Mouse (Mus musculus) layer of hippocampus, postnatal 10 days (tissue): ENCODE data around the gene Washc2. TPM values are rescaled to one million over a fixed set of nuclear protein-coding genes. Genes with fewer than 3 reads are reported as not detected.
"Not testable (repeated sequence)": the region's sequence is repeated elsewhere in the genome, so short reads cannot be mapped to it uniquely, and the experiment has no call there.

Experiments used
- DNase-seq, 2 experiments: peaks; one replicate each; pipeline ENCODE4 v3.0.0; 2021; ENCODE audit warnings: low spot score in 2 of 2
- long read RNA-seq: library from polyadenylated mRNA; stranded (forward); transcript quantifications from one replicate; pipeline ENCODE4 v2.0.0, GENCODE M21; 2023
- total RNA-seq, 2 experiments: library from RNA; stranded (reverse); gene quantifications; 2 replicates each; pipeline ENCODE4 v1.2.3; 2021

Washc2 gene
- 10 to 100 TPM; 75.9 to 82.0 TPM for total RNA-seq
- long read RNA-seq, full-length matches to known transcripts: 6 of 36 reads
- long read RNA-seq, partial matches to known transcripts: 16 of 36 reads
- long read RNA-seq, other reads (novel, unspliced or antisense): 14 of 36 reads

DNA sequence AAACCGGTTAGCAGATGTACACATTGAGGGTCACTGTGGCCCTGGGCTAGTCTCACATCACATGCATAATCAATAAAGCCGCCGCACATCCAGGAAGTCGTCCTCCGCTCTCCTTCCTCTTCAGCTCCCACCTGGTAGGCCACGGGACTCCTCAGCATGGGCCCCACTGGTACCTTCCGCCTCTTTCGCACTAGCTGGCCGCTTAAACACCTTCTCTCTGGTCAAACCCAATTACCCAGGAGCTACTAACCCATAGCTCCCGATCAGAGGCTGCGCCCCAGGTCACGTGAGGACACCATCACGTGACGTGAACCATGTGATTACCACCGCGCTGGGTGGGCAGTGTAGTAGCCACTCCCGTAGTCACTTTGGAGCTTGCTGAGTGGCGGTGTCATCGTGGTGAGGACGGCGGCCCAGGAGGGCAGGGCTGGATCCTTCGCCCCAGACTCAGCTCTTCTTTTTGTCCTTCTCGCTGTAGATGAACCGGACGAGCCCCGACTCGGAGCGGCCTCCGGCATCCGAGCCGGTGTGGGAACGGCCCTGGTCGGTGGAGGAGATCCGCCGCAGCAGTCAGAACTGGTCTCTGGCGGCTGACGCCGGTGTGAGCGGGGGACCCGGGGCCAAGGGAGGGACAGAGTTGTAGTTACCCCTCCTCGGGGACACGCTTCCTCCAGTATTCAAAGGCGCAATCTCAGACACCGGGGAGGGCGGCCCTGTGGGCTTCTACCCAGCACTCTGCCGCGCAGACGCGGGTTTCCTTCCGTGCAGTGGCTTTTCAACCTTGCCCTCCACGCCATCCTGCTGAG lies at the start of gene Washc2:
Gene Washc2, plus strand, starts transcription at position 310 of the 806 bp plus-strand sequence.
- peak; percentile 90 to 93 for DNase-seq

DNA sequence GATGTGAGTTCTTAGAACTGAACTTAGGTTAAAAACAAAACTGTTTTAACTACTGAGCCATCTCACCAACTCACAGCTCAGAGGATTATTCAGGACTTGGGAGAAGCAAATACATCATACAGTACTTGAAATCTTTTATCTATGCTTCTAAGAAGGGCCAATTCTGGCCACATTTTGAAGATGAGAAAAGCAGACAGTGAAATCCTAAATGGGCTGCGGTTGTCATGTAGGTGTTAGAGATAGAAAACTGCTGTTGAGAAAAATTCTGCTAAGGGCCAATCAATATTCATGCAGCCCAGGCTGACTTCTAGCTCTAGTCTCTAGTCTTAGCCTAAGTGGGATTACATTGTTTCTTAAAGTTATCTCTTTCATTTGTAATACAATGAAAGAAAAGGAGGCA lies 41.5 kb upstream of the Washc2 start:
- DNase-seq: no peak

DNA sequence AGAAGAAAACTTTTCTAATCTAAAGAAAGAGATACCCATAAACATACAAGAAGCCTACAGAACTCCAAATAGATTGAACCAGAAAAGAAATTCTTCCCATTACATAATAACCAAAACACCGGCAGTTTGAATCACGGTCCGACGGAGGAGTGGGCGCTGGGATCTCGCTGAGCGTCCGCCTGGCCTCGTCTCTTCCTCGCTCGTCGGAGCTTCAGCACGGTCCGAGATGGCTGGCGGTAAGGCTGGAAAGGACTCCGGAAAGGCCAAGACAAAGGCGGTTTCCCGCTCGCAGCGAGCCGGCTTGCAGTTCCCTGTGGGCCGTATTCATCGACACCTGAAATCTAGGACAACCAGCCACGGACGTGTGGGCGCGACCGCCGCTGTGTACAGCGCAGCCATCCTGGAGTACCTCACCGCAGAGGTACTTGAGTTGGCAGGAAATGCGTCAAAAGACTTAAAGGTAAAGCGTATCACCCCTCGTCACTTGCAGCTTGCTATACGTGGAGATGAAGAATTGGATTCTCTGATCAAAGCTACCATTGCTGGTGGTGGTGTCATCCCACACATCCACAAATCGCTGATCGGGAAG lies 34.2 kb upstream of the Washc2 start:
- DNase-seq: not testable (repeated sequence)

DNA sequence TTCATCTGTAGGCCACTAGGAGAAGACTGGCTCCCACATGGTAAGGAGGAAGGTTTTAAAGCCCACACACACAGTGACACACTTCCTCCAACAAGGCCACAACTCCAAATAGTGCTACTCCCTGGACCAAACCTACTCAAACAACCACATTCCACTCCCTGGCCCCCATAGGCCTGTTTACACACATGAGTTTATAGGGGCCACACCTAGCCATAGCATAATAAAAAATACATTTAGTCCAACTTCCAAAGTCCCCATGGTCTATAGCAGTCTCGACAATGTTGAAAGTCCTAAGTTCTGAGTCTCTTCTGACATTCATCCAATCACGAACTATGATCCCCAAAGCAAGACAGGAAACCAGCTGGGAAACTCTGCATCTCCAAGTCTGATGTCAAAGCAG lies 29.5 kb upstream of the Washc2 start:
- DNase-seq: no peak

DNA sequence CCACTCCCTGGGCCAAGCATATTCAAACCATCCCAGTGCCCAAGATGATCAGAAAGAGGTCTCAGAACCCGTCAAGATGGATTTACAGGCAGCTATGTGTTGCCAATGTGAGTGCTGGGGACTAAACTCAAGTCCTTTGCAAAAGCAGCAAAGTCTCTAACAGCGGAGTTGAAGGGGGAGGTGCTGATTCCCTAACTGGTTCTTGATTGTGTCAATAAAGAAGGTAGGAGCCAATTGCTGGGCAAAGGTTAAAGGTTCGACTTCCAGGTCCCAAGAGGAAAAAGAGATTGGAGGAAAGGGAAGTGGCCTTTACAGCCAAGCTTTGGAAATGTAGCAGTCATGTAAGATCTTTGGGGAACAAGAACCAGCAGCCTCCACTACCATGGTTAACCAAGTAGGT lies 27.1 kb upstream of the Washc2 start:
- no peak for DNase-seq

DNA sequence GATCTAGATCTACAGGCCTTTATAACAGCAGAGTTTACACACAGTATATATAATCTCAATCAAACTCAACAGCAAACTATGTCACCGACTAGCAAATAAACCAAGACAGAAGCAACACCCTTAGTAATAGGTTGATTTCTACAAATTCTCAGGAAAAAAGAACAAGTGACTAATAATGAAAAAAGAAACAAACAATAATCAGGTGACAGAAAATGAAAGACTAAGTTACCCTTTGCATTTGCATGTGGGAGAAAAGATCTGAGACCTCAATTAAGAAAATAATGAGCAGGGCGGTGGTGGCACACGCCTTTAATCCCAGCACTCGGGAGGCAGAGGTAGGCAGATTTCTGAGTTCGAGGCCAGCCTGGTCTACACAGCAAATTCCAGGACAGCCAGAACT lies 24.3 kb upstream of the Washc2 start:
- DNase-seq: no peak

DNA sequence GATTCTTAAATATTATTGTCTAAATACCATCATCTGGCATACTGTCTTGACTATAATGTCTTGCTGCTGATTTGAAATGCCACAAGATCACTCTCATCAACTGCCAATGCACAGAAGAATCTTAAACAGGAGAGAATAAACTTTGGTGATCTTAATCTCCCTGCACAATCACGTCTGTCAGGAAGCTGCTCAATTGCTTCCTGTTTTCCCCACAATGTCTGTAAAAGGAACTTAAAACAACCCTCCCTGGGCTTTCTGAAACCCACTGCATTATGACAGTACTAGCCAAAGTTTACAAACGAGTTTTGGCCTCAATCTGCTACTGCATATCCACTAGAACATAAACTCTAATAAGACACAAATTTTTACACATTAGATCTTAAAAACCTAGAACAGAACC lies 21.4 kb upstream of the Washc2 start:
- DNase-seq: no peak

DNA sequence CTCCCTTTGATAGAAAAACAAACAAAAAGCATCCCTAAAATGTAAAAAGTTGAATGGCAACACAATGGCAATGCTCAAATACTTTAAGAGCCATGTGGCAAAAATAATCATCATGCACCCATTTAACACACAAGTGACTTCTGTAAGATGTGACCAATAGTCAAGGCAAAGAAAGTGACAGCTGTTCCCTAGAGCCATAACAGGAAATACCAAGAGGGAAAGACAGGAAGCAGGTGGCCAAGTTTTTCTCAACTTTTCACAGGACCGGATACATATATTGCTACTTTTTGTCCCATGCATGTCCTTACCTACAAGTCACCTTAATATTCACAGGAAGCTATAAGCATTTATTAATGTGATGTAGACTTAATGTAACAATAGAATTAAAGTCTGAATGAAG lies 18.4 kb upstream of the Washc2 start:
- no peak for DNase-seq

DNA sequence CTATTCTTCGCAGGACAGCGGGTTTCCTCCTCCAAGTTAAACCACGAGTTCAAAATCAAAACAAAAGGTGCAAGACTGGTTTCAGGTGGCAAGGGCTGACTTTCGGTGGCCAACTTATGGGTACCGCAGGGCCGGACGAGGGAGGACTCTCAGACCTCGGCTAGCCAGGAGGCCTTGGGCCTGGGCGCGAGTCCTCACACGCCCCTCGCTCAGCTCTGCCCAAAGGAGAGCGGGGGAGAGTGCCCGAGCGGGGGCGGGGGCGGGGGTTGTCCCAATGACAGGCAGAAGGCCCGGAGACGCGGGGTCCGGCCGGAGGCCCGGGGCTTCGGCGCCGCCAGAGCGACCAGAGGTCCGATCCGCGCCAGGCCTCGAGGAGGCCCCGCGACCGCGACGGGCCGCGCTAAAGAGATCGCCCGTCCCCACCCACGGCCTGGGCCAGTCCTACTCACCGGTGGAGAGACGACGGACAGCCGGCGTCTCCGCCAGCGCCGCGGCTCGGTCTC lies 15.0 kb upstream of the Washc2 start:
- no peak for DNase-seq

DNA sequence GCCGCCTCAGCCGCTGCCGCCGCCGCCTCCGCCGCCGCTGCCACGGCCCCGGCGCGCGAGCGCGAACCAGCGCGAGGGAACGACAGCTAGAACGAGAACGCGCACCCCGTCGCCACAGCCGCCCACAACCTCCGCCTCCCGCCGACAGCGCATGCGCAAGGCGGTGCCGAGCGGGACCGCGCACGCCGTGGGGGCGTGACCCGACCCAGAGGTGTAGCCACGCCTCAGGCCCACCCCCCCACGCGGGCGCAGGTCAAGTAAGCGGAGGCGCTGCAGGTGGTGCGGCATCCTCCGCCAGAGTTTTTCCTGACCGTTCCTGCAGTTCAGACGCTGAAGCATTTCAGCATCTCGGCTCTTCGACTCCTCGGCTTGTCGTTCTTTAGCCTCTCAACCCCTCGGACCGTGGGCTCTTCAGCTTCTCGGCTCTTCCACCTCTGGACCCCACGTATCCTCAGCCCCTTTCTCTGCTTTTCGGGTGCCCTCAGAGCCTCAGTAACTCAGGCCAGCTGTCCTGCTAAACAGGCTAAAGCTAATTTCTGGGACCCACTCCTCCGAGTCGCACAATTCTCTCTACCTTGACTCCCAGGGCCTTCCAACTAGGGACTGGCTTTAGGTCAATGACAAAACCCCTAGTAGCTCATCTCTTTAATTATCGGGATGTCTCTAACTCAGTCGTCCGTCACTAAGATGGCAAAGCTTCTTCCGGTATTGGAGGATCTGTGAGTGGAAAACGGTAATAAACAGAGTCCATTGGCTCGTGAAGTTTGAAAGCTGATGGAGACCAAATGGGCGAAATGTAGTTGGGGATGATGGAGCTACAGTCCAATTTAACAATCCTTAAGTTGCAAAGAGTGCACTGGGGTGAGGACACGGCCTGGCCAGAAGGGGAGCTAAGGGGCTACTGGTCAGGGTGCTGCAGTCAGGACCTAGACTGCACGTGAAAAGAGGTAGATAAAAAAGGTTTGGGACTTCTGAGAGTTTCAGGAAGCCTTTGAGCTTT lies 14.1 kb upstream of the Washc2 start, which contains the start of gene Tmcc1:
Gene Tmcc1, minus strand, starts transcription at position 93 of the 1,000 bp plus-strand sequence.
- peak; percentile 99 to 100 for DNase-seq

DNA sequence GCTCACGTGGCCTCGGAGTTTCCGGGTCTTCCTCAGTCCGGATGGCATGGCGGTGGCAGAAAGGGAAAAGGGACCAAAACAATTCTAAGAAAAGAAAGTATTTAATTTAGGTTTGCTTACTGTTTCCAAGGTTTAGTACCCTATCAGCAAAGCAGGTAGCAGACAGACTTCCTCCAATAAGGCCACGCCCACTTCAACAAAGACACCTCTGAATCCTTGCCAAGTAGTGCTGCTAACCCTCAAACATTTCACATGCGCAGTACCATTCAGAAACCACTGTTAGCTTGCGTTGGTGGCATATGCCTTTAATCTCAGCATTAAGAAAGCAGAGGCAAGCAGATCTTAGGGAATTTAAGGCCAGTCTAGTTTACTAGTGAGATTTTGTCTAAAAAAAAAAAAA lies 12.0 kb upstream of the Washc2 start:
- DNase-seq: no peak

DNA sequence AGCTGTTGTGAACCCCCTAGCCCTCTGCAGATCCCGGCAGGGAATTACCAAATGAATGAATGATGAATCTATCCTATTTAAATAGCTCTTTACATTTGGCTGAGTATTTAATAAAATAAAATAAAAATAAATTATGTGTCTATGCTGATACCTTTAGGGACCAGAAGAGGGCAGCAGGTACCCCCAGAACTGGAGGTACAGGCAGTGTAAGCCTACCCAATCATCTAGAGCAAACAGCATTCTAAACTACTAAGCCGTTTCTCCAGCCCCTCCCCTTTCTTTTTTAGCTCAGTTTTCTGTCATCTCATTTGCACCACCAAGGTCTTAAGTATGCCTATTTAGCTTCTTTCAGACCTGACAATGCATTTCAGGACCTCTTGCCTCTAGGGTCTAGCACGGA lies 9.7 kb upstream of the Washc2 start:
- DNase-seq: peak in 1 of 2 experiments; percentile 16

DNA sequence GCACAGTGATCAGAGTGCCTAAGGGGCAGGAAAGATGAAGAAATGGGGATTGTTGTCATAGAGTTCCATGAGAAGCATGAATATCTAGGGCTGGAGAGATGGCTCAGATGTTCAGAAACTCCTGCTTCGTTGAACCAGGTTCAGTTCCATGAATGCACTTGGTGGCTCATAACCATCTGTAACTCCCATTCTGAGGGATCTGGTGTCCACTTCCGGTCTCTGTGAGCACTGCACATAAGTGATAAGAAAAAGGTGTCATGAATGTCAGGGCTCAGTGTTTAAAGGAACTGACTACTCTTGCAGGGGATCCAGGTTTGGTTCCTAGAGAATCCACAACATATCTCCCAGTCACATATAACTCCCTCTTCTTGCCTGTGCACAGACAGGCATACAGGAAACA lies 8.2 kb upstream of the Washc2 start:
- no peak for DNase-seq

DNA sequence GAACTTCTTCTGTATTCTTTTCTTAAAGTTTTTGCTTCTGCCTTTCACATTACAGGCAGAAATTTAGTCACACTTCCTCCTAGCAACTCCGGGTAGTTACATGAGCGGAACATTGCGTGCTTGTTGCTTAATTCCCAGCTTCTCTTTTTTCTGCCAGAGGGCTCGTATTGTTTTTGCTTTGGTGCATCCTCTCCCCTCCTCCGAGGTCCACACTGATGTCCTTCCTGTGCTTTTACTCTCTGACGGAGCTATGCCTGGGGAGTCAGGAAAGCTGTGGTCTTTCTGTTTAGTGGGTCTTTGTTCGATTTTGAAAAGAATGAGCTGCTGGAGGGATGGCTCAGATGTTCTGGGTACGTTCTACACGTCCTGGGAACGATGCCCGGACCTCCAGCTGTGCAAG lies 19.9 kb downstream of the Washc2 start:
- DNase-seq: no peak

DNA sequence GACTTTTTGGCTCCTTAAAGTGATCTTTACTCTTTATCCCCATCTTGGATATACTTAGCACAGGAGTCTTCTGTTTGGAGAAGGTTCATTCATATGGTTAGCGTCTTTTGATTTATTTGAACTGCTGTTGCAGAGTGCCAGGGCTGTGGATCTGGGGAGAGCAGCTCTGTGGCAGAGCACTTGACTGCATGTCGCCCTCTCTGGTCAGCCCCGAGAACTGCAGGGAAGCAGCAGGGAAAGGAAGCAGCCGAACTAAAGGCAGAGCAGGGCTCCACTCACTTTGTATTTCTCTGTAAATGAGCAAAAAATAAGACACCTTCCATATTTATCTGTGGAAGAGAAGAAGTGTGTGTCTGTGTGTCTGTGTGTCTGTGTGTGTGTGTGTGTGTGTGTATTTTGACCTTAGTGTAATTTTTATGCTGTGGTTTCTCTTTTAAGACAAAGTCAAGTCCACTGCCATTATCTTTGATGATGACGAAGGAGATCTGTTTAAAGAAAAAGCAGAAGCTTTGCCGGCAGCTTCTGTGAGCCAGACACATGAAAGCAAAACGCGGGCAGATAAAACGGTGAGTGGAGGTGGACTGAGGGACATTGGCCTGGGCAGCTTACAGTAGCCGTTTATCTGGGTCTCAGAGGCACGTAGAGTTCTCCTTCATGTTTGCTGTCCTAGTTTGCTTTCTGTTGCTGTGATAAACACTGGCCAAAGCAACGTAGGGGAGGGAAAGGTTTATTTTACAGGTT lies 21.1 kb downstream of the Washc2 start:
- peak; percentile 81 to 84 for DNase-seq

DNA sequence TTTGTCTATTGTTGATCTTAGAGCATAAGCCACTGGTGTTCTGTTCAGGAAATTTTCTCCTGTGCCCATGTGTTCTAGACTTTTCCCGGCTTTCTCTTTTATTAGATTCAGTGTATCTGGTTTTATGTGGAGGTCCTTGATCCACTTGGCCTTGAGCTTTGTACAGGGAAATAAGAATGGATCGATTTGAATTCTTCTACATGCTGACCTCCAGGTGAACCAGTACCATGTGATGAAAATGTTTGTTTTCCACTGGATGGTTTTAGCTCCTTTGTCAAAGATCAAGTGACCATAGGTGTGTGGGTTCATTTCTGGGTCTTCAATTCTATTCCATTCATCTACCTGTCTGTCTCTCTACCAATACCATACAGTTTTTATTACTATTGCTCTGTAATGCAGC lies 27.0 kb downstream of the Washc2 start:
- not testable (repeated sequence) for DNase-seq

DNA sequence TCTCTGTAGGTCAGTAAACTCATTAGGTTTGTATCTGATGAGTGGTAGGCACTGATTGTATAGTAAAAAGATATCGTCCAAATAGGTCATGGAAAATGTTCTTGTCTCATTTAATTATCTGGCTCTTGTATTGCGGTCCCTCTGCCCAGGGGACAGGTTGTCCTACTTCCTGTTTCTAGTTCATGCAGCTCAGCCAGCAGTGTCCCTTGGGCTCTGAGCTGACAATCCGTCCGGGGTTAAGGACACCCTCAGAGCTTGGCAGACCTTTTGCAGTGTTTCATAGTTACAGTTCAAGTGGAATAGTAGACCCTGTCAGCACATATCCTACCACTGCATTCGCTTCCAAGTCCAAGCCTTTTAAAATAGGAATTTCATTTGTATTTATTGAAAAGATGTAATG lies 27.5 kb downstream of the Washc2 start:
- no peak for DNase-seq

DNA sequence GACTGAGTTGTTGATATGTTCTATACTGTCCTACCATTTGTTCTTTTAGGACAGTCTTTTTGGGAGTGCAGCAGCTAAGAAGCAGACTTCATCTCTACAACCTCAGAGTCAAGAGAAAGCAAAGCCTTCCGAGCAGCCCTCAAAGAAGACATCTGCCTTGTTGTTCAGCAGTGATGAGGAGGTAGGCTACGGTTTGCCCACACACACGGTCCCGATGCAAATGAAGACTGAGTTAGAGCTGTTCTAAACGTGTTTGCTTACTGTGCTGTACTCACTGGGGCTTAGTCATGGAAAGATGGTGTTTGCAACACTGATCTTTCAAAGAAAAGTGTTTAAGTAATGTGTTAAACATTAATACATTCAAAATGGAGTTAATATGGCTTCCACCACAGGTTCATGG lies 30.2 kb downstream of the Washc2 start:
- no peak for DNase-seq

DNA sequence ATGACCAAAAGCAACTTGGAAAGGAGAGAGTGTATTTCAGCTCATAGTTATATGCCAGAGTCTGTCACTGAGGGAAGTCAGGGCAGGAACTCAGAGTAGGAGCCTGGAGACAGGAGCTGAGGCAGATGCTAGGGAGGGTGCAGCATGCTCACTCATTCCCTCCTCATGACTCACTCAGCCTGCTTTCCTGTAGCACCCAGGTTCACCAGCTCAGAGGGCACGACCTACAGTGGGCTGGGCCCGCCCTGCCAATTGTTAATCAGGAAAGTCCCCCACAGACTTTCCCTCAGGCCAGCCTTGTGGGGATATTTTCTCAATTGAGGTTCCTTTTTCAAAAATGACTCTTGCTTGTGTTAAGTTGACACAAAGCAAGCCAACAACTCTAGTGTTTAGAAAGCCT lies 32.5 kb downstream of the Washc2 start:
- DNase-seq: no peak

DNA sequence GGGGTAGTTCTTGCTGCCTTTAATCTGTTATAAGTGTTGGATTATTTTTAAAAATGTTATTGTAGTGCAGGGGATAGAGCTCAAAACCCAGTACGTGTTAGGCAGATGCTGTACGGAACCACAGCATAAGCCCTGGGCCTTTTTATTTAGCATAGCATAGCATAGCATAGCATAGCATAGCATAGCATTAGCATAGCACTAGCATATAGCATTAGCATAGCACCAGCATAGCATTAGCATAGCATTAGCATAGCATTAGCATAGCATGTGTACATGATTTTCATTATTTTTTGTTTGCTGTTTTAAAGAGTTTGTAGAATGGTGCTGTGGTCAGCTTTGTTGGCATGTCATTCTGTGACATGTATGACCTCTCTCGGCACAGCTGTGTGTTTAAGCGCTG lies 51.8 kb downstream of the Washc2 start:
- DNase-seq: no peak

DNA sequence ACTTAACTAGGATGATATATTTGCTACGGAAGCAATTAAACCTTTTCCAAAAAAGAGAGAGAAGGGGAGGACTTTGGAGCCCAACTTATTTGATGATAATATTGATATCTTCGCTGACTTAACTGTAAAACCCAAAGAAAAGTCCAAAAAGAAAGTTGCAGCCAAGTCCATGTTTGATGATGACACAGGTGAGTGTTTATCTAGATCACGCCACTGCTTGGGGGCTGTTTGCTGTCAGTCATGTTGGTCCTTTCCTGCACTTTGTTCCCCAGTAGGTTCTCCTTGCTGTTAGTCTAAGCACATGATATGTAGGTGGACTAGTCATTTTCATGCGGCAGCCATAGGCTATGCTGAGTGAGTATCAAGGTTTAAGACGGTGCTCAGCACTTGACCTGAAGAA lies 52.6 kb downstream of the Washc2 start:
- no peak for DNase-seq
